Mouse (Mus musculus) forebrain, embryonic 12.5 days (tissue): Measurements from ENCODE around the gene Cpne6. TPM values are rescaled to one million over a fixed set of nuclear protein-coding genes. Genes with fewer than 3 reads are reported as not detected.

Source experiments
- ATAC-seq: fragments of 200-750 bp; cut with Nextera tagmentation; 2 replicates; pipeline ENCODE4 v1.8.0; 2017; ENCODE audit warnings: moderate TSS enrichment; ENCODE audit not compliant: low FRiP score
- H3K27ac ChIP-seq: fragments of 300-500 bp; sonication (generic); 2 replicates; pipeline ENCODE4 v1.5.1; 2016; ENCODE audit warnings: mild to moderate bottlenecking
- H3K27me3 ChIP-seq: fragments of 300-500 bp; sonication (generic); 2 replicates; pipeline ENCODE4 v1.6.1; 2016; ENCODE audit warnings: mild to moderate bottlenecking
- H3K36me3 ChIP-seq: fragments of 300-500 bp; sonication (generic); replicated peaks from 2 replicates; pipeline ENCODE4 v1.6.1; 2016; ENCODE audit warnings: mild to moderate bottlenecking
- H3K4me1 ChIP-seq: fragments of 300-500 bp; sonication (generic); 2 replicates; pipeline ENCODE4 v1.6.1; 2016
- H3K4me2 ChIP-seq: fragments of 300-500 bp; sonication (generic); 2 replicates; pipeline ENCODE4 v1.6.1; 2016; ENCODE audit warnings: mild to moderate bottlenecking, moderate library complexity
- H3K4me3 ChIP-seq: fragments of 300-500 bp; sonication (generic); replicated peaks from 2 replicates; pipeline ENCODE4 v1.5.1; 2016; ENCODE audit warnings: mild to moderate bottlenecking
- H3K9ac ChIP-seq: fragments of 300-500 bp; sonication (generic); 2 replicates; pipeline ENCODE4 v1.6.1; 2016; ENCODE audit warnings: mild to moderate bottlenecking
- H3K9me3 ChIP-seq: fragments of 300-500 bp; sonication (generic); 2 replicates; pipeline ENCODE4 v1.6.1; 2016
- WGBS: fragments of 180-500 bp; shearing (Covaris S2); methylation state at CpG from one replicate; pipeline ENCODE4 v1.1.7; 2016; 5-methylcytosine and 5-hydroxymethylcytosine counted together
- polyA plus RNA-seq: library from polyadenylated mRNA; unstranded; fragments of >200 nt; fragmentation: Nextera tagmentation; extraction: Ambion mirVana; gene quantifications from 2 replicates; pipeline ENCODE4 v1.2.1, GENCODE M21; 2016

Gene Cpne6
- polyA plus RNA-seq, 1 experiment from 2014 or later, result 0.55 TPM

DNA sequence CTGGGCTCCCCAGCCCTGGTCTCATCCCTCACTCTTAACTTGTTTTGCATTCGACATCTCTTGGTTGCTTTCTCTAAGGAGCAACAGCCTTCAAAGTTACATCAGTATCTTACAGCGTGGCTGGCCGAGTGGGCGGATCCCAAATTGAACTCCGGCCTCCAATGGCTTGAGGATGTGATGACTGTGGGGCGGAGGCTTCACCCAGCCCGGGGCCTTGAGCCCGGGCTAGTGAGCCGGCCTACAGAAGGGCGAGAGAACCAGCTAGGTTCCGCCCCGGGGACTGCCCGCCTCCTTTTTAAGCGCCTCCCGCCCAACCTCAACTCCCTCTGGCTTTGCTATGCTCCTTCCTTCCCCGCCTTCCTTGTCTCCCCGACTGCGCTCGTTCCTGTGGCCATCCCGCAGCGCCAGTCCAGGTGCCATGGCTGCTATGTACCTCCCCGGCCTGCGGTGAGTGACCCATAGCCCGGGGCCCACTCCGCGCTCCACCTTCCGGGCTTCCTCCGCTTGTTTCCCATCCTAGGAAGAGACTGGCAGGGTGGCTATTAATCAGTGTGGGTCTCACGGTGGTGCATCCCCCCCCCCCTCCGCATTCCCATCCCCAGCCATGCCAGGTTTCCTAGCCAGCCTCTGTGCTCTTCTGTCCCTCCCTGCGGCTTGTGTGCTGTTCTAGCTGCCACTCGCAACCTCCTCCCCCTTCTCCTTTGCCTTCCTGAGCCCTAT lies 30.0 kb downstream of the Cpne6 start, which contains the start of gene Pck2:
Pck2 (plus strand) TSS at position 200 of the 720 bp plus-strand sequence.
- Histone ChIP-seq H3K36me3 (peaks cover 13% of the 10 kb centered on the region), H3K27me3 (0 out of 2 replicates have a peak, but pooled peaks cover 3% of the 10 kb centered on the region), H3K9ac (peak within 1 kb of the TSS; percentile 72), H3K9me3 (no peaks in the 10 kb centered on the region), H3K27ac (peak within 1 kb of the TSS; percentile 83), H3K4me3 (peak within 1 kb of the TSS; percentile 57), H3K4me2 (peak within 1 kb of the TSS; percentile 90), H3K4me1 (peaks cover 19% of the 10 kb centered on the region)
- 0% methylated on average over 32 of the region's 32 CpGs for WGBS
- ATAC-seq, result peak; percentile 84

DNA sequence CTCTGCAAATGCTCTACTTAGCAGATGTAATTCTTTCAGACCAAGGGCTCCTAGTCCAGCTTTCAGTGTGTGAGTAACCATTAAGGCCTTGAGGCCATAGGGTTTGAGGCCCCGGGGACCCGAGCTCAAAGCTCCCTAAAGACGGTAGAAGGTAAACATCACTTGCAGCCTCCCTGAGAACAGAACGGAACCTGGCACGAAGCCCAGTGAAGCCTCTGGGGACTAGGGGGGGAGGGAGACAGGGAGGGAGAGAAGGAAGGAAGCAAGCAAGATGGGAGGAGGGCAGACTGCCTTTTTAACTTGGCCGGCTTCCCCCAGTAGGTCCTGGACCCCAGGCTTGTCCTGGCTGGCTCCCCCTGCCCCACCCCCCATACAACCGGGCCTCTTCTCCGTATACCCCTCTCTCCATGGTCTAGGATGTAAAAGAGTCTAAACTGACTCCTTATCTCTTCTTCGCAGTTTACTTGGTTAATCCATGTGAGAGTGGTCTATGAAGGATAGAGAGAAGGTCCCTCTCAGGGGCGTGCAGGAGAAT lies 30.6 kb downstream of the Cpne6 start:
- peaks cover 16% of the 10 kb centered on the region for H3K36me3 ChIP-seq
- whole genome bisulfite sequencing, result 7% methylated on average over 10 of the region's 10 CpGs
- H3K4me2 ChIP-seq, result peak overlapping the region; percentile 90
- 0 out of 2 replicates have a peak, but pooled peaks cover 3% of the 10 kb centered on the region for H3K27me3 ChIP-seq
- H3K4me1 ChIP-seq, result peaks cover 19% of the 10 kb centered on the region
- H3K27ac ChIP-seq, result peak overlapping the region; percentile 83
- peak overlapping the region; percentile 72 for H3K9ac ChIP-seq
- H3K9me3 ChIP-seq, result no peaks in the 10 kb centered on the region
- ATAC-seq, result peak; percentile 72
- peak overlapping the region; percentile 57 for H3K4me3 ChIP-seq

DNA sequence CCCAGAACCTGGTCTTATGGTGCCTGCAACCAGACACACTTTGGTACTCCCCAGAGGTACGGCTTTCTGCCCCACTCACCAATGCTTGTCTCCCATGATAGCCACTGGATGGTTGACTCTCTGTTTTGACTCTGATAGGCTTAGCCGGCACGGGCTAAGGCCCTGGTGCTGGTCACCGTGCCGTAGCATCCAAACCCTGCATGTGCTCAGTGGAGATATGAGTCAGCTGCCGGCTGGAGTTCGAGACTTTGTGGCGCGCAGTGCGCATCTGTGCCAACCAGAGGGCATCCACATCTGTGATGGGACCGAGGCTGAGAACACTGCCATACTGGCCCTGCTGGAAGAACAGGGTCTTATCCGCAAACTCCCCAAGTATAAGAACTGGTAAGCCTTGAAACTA lies 32.0 kb downstream of the Cpne6 start:
- Histone ChIP-seq H3K4me1 (peaks cover 19% of the 10 kb centered on the region), H3K4me2 (no peak overlapping the region), H3K36me3 (peaks cover 19% of the 10 kb centered on the region), H3K27ac (no peak overlapping the region), H3K9me3 (no peaks in the 10 kb centered on the region), H3K27me3 (0 out of 2 replicates have a peak, but pooled peaks cover 3% of the 10 kb centered on the region), H3K9ac (no peak overlapping the region), H3K4me3 (no peak overlapping the region)
- 97% methylated on average over 12 of the region's 12 CpGs for WGBS
- ATAC-seq, result no peak

DNA sequence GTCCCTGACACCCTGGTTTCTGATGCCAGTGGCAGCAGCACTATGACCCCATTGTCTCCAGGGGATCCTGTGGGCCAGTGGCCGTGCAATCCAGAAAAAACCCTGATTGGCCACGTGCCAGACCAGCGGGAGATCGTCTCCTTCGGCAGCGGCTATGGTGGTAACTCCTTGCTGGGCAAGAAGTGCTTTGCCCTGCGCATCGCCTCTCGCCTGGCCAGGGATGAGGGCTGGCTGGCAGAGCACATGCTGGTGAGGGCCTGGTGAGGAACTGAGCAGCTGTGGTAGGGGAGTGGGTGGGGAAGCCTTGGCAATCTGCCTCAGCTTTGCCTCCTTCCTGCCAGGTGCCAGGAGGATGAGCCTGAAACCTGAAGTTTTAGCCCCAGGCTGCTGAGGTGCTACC lies 34.1 kb downstream of the Cpne6 start:
- H3K9me3 ChIP-seq, result no peaks in the 10 kb centered on the region
- H3K4me1 ChIP-seq, result peaks cover 19% of the 10 kb centered on the region
- peak overlapping the region; percentile 38; the same call in 1 of the 2 replicates for H3K9ac ChIP-seq
- H3K36me3 ChIP-seq, result peaks cover 38% of the 10 kb centered on the region
- 85% methylated on average over 9 of the region's 9 CpGs for WGBS
- H3K4me3 ChIP-seq, result no peak overlapping the region
- H3K4me2 ChIP-seq, result no peak overlapping the region
- 0 out of 2 replicates have a peak overlapping the region, but pooled peaks have one; percentile 19 for H3K27ac ChIP-seq
- H3K27me3 ChIP-seq, result no peaks in the 10 kb centered on the region
- no peak for ATAC-seq

DNA sequence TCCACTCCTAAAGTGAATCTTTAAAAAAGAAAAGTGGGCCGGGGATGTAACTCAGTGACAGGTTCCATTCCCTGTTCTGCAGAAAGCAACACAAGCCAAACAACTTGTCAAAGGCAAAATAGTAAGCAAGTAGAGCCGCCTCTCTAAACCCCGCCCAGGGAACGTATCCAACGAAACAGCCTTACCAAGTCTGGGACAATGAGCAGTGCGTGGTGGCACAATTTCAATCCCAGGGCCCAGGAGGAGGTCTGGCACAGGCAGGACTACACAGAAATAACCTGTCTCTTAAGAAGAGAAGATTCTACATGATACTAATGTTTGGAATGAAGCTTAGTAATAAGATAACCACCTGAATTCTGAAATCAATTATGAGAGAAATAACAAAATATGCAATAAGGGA lies 39.9 kb downstream of the Cpne6 start:
- Histone ChIP-seq H3K27me3 (no peaks in the 10 kb centered on the region), H3K27ac (no peak overlapping the region), H3K36me3 (peaks cover 26% of the 10 kb centered on the region), H3K4me2 (no peak overlapping the region), H3K4me1 (no peaks in the 10 kb centered on the region), H3K9me3 (no peaks in the 10 kb centered on the region), H3K4me3 (no peak overlapping the region), H3K9ac (no peak overlapping the region)
- 88% methylated on average over 6 of the region's 6 CpGs for WGBS
- ATAC-seq, result no peak

DNA sequence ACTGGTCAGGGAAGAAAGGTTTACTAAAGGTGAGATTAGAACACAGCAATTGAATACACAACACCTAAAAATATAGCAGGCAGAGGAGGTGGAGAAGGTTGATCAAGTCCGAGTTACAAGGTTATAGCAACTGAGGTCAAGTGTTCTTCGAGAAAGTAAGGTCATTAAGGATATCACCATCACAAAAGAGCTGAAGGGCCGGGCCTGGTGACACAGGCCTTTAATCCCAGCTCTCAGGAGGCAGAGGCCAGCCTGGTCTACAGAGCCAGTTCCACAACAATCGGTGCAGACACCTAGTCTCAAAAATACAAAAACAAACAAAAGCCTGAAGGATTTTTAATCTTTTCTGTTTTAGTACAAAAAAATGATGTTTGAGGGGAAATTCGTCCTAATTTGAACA lies 41.1 kb downstream of the Cpne6 start:
- H3K36me3 ChIP-seq, result peaks cover 22% of the 10 kb centered on the region
- no peak overlapping the region for H3K27ac ChIP-seq
- ATAC-seq, result no peak
- H3K9me3 ChIP-seq, result no peaks in the 10 kb centered on the region
- 71% methylated on average over 5 of the region's 5 CpGs for WGBS
- no peak overlapping the region for H3K4me3 ChIP-seq
- no peak overlapping the region for H3K4me2 ChIP-seq
- no peak overlapping the region for H3K9ac ChIP-seq
- no peaks in the 10 kb centered on the region for H3K27me3 ChIP-seq
- no peaks in the 10 kb centered on the region for H3K4me1 ChIP-seq

DNA sequence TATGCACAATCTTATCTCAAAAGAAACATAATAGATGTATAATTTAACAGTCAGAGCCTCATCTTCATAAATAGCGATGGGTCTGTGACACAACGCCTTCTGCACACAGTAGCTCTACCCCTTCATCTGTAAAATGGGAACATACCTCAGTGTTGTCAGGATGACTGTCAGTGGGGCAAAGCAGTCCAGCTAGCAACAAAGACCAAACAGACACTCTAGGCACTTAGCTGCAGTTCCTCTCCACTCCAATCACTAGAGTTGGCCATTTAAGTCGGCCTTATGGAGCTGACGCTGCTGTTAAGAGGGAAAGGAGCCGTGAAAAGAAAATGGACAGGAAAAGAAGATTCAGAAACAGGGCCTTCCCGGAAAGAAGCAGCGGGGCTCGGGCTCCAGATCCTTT lies 41.5 kb downstream of the Cpne6 start:
- H3K4me2 ChIP-seq, result no peak overlapping the region
- no peak overlapping the region for H3K9ac ChIP-seq
- no peak overlapping the region for H3K27ac ChIP-seq
- peaks cover under 1% of the 10 kb centered on the region; the same call in 1 of the 2 replicates for H3K4me1 ChIP-seq
- H3K4me3 ChIP-seq, result no peak overlapping the region
- no peaks in the 10 kb centered on the region for H3K9me3 ChIP-seq
- H3K36me3 ChIP-seq, result peaks cover 20% of the 10 kb centered on the region
- WGBS, result 94% methylated on average over 8 of the region's 8 CpGs
- ATAC-seq, result no peak
- no peaks in the 10 kb centered on the region for H3K27me3 ChIP-seq

DNA sequence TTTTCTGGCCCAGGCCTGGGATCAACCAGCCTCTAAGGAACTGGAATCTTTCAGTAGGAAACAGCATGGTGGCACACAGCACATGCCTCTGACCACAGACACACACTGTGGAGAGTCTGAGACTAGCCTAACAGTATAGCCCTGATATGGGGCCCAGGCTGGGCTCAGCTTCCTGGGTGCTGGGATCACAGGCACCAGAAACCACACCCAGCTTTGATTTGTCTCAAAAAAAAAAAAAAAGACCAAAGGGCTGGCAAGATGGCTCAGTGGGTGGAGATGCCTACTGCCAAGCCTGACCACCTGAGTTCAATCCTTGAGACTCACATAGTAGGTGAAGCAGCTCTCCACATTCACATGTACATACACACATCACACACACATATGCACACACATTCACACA lies 44.4 kb downstream of the Cpne6 start:
- Histone ChIP-seq H3K36me3 (no peaks in the 10 kb centered on the region), H3K4me3 (no peak overlapping the region), H3K27me3 (no peaks in the 10 kb centered on the region), H3K4me2 (no peak overlapping the region), H3K4me1 (peaks cover 5% of the 10 kb centered on the region; the same call in 1 of the 2 replicates), H3K27ac (no peak overlapping the region), H3K9me3 (no peaks in the 10 kb centered on the region), H3K9ac (no peak overlapping the region)
- ATAC-seq, result no peak

DNA sequence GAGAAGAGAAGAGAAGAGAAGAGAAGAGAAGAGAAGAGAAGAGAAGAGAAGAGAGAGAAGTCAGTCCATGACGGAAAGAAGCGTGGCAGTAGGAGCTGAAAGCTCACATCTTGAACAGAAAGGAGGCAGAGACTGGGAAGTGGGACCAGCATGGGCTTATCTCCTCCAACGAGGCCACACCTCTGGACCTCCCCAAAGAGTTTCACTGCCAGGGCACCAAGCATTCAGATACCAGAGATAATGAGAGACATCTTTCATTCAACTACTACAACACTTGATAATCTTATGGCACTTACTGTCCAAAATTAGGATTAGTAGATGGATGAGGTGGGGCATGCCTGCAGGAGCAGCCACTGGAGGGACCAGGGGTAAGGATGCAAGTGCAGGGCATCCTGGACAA lies 45.5 kb downstream of the Cpne6 start:
- Histone ChIP-seq H3K4me2 (no peak overlapping the region), H3K36me3 (no peaks in the 10 kb centered on the region), H3K9ac (no peak overlapping the region), H3K4me3 (no peak overlapping the region), H3K9me3 (no peaks in the 10 kb centered on the region), H3K27ac (no peak overlapping the region), H3K27me3 (no peaks in the 10 kb centered on the region), H3K4me1 (peaks cover 5% of the 10 kb centered on the region; the same call in 1 of the 2 replicates)
- no peak for ATAC-seq
- 75% methylated on average over 3 of the region's 3 CpGs for WGBS

DNA sequence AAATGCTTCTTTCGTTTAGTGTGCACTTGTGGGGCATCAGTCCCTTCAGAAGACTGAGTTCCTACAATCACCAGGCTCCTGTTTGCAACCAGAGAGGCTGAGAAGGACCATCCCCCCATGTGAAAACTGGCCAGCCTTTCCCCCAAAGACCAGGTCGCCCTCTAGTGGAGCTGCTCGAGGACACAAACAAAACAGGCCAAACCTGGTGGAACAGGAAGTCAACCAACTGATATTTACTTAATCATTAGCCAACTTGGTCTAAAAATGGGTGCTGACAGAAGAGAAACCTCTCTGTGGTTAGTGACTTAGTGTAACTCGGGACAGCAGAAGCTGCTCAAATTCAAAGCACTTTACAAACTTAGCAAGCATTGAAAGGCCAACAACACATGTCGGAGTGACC lies 46.8 kb downstream of the Cpne6 start:
- no peaks in the 10 kb centered on the region for H3K9me3 ChIP-seq
- no peak overlapping the region for H3K9ac ChIP-seq
- H3K4me1 ChIP-seq, result peaks cover 16% of the 10 kb centered on the region
- no peaks in the 10 kb centered on the region for H3K27me3 ChIP-seq
- no peaks in the 10 kb centered on the region for H3K36me3 ChIP-seq
- H3K27ac ChIP-seq, result no peak overlapping the region
- no peak overlapping the region for H3K4me2 ChIP-seq
- no peak for ATAC-seq
- 30% methylated on average over 5 of the region's 5 CpGs for WGBS
- no peak overlapping the region for H3K4me3 ChIP-seq

DNA sequence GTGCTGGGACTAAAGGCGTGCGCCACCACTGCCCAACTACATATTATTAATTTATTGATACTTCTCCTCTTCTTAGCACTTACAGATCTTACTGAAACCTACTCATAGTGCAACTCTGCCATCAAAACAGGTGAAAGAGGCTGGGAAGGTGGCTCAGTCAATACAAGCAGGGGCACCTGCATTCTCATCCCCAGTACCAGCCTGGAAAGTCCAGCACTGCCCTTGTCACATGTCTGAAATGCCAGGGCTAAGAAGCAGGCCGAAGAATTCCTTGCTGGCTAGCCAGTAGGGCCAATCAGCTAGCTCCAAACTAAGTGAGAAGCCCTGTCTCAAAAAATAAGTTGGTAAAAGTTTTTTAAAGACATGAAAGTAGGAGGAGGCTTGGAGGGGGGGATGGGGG lies 47.3 kb downstream of the Cpne6 start:
- no peak overlapping the region for H3K9ac ChIP-seq
- WGBS, result 87% methylated on average over 3 of the region's 3 CpGs
- no peak overlapping the region for H3K4me3 ChIP-seq
- no peaks in the 10 kb centered on the region for H3K27me3 ChIP-seq
- H3K27ac ChIP-seq, result no peak overlapping the region
- peaks cover 18% of the 10 kb centered on the region for H3K4me1 ChIP-seq
- H3K4me2 ChIP-seq, result no peak overlapping the region
- H3K9me3 ChIP-seq, result no peaks in the 10 kb centered on the region
- no peaks in the 10 kb centered on the region for H3K36me3 ChIP-seq
- ATAC-seq, result no peak

DNA sequence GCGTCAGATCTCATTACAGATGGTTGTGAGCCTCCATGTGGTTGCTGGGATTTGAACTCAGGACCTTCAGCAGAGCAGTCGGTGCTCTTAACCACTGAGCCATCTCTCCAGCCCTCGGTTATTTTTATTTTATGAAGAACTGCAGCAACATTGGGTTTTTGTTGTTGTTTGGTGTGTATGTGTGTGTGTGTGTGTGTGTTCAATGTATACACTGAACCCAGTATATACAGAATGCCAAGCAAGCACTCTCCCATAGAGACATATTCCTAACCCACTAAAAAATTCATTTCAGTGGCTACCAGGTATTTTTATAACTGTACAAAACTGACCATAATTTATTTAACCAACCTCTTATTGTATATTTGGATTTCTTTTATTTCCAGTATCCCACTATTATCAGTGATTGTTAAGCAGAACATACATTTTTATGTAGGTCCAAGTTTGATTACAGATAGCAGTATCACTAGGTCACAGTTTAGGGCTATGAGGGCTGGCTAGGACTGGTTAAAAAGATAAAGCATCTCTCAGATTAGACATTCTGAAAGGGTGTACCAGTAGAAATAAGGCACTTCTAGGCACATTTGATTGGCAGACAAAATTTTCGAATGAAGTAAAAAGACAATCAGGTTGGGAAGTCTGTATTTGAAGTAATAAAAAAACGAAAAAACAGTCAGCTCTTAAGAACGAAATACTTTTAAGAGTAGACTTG lies 48.6 kb downstream of the Cpne6 start:
- no peak overlapping the region for H3K27ac ChIP-seq
- peak overlapping the region; percentile 71; the same call in 1 of the 2 replicates for H3K9ac ChIP-seq
- ATAC-seq, result no peak

More for the DNA sequence above, 48.6 kb downstream of the Cpne6 start:
- WGBS, result 56% methylated on average over 6 of the region's 6 CpGs
- Histone ChIP-seq H3K4me1 (peaks cover 18% of the 10 kb centered on the region), H3K4me2 (peak overlapping the region; percentile 81), H3K27me3 (no peaks in the 10 kb centered on the region), H3K36me3 (peaks cover 6% of the 10 kb centered on the region), H3K4me3 (peak overlapping the region; percentile 69), H3K9me3 (no peaks in the 10 kb centered on the region)
